Mouse (Mus musculus) cerebellum, postnatal 25 days (tissue): ENCODE data around the gene Ccdc96.
A peak's percentile ranks its signal among the peaks of the same experiment; 100 is the strongest.

Experiments
- DNase-seq, 2 experiments: peaks; one replicate each; pipeline ENCODE4 v3.0.0; 2021; ENCODE audit warnings: mixed read lengths in 2 of 2

Ccdc96 gene

DNA sequence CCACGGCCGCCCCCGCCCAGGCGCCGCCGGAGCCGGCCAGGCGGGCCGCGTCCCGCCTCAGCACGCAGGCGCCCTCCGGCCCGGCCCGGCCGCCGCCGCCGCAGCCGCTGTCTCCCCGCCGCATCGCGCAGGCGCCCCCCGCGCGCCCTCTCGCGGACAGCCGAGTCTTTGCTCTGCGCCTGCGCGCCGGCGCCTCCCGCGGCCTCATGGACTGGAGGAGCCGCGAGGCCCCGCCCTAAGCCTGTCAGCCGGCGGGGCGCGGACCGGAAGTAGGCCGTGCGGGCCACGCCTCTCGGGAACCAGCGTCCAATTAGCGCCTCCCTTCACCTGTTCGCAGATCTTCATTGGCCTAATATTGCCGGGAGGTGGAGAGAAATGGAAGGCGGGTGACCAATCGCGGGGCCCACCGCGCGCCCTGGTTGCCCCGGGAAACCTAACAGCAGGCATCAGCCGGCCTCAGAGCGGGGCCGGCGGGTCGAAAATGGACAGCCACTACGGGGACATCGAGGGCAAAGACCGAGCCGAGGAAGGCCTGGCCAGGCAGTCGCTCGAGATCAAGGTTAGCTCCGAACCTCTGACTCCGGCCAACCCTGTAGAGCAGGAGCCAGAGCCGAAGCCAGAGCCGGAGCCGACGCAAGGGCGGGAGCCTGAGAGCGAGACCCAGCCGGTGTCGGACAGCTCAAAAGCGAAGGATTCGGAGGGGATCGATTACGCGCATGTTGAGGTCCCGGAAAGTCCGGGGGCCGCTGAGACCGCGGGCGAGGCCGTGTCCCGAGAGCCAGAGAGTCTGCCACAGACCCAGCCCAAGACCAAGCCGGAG, at the start of gene Ccdc96, which contains the start of gene Tada2b:
Gene Ccdc96 (plus strand): TSS at position 418 of the 820 bp plus-strand sequence.
Gene Tada2b (minus strand): TSS at position 115 of the 820 bp plus-strand sequence.
- DNase-seq = peak; percentile 97 to 99

DNA sequence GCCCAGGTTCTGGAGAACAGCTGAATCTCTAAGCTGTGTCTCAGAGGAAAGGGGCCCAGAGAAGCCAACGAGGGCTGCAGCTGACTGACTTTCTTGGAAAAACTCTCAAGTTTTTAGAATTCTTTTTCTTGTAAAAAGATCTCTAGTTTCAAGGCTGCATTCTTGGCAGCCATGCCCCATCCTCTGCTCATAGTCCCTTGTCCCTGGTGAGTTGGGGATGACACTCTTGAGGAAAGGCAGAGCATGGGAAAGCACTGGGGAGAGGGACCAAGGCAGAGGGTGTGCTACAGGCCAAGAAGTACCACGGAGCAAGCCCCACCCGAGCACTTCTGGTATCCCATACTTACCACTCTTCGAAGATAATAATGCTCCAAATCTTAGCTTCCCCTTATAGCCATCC, 47.5 kb upstream of the Ccdc96 start:
- DNase-seq = no peak

DNA sequence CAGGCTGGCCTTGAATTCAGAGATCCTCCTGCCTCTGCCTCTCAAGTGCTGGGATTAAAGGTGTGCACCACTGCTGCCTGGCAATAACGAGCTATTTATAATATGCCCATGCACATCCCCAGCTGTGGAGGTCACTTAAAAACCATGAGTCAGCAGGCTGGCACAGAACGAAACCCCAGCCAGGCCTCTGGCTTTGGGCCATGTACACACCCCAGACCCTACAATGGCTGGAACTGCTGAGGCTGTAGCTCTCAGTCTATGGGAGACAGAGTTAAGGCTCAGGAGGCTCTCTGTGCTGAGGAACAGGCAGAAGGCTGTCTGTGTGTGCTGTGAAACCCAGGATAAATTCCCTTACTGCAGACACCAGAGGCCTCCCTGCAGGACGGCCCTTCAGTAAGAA, 43.6 kb upstream of the Ccdc96 start:
- DNase-seq = no peak

GRCm38 (mm10) chr5:36444611-36445010, 39.8 kb upstream of the Ccdc96 start:
- DNase-seq = peak in 1 of 2 experiments; percentile 24

DNA sequence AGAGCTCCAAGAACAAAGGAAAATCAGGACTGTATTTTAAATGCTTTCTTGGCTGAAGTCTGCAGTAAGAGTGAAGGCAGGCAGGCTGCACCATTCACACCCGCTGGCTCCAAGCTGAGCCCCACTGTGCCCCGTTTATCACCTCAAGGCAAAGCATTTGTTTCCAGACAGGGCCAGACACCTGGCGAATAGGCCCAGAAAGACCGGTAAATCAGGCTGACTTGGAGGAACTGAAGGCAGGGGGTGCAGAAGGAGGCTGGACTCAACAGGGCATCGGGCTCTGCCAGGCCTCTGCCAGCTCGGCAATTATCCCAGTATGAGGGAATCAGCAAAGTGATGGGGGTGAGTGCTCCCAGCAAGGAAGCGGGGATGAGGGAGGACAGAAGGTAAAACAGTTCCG, 39.4 kb upstream of the Ccdc96 start:
- peak; percentile 55 to 72 for DNase-seq

DNA sequence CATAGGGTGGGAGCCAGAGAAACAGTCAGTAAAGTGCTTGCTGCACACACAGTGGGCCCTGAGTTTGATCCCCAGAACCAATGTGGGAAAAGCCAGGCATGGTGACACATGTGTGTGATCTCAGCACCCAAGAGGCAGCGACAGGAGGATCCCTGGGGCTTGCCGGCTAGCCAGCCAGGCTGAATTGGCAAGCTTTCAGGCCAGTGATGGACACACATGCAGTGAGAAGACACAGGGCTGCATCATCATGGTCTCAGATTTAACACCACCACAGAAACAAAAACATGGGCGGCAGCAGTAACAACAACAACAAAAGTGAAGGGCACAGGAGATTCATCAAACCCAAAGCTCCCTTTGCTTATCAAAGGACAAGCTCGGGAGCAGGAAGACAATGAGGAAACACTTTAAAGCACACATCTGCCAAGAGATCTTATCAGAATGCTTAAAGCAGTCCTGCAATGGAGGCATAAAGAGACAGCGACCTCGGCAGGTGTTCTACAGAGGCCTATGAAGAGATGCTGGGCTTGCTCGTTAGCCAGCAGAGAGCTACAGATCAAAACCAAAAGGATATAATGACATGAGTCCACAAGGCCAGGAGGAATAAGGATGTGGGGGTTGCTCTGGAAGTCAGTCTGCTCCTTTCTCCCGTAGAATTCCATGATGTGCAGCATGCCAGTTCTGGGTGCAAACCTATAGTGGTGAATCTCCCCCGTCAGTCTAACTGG, 38.1 kb upstream of the Ccdc96 start:
- no peak for DNase-seq

DNA sequence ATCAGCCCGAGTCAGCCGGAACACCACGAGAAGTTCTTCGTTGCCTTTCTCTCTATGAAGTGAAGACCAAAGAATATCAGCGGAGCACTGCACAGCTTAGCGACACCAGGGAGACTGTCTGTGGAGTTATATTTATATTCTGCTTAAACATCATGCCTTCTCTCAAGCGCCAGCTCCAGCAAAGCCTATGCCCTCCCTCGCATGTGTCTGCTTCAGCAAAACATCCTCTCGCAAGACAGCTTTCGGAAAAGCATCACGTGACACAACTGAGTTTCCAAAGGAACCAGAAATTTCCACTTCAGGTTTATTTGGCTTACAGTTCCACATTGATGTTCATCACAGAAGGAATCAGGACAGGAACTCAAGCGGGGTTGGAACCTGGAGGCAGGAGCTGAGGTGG, 36.5 kb upstream of the Ccdc96 start:
- DNase-seq = no peak

GRCm38 (mm10) chr5:36449710-36450358, 34.6 kb upstream of the Ccdc96 start:
- DNase-seq = no peak

GRCm38 (mm10) chr5:36451119-36451518, 33.3 kb upstream of the Ccdc96 start:
- DNase-seq = no peak

DNA sequence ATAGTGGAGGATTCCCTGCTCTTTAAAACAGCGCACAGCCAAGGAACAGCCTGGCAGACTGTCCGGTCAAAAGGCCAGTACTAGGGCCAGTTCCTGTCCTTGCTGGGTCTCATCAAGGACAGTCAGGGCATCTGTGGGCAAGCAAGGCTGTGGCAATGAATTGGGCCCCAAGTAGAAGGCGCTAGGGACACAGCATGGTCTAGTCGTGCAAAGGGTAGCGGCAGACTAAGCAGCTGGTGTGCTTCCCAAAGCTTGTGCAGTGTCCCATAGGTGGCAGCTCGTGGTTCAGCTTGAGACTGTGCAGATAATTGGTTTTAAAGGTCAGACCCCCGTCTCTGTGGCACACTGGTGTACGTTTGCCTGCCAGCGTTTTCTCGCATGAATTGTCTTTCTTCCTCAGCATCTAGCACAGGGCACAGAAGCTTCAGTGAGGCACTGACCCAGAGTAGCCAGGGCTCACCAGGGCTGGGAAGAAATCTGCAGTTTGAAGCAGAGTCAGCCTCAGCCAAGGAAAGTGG, 32.5 kb upstream of the Ccdc96 start:
- DNase-seq = no peak

DNA sequence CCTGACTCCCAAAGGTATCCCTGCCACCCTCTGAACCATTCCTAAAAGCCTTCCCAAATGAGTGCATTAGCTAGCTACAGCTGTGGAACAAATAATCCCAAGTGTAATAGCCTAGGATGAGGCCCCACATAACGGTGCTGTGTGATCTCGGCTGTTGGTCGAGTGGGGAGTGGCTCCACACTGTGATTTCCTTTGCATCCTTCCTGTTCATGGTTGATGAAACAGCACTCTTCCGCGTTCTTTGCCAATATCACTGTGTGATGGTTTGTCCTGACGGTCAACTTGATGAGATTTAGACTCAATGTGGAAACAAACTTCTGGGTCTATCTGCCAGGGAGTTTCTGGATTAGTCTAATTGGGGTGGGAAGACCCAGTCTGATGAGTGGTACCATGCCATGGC, 31.6 kb upstream of the Ccdc96 start:
- DNase-seq = no peak

DNA sequence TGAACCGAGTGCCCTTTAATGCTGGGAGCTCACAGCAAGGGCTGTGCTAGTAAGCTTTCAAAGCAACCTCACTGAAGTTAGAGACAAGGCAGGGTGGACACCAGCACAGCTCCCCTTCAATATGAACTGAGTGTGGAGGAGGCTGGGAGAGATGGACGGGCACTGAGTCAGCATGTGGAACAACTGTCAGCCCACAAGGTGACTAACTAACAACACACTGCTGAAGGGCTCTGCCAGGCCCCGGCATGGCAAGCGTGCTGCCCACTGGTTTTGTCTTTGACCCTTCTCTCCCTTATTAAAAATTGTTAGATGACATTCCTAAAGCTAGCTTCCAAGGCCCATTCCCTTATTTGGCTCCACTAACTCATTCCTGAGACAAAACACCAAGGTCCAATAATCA, 26.7 kb upstream of the Ccdc96 start:
- DNase-seq = no peak

DNA sequence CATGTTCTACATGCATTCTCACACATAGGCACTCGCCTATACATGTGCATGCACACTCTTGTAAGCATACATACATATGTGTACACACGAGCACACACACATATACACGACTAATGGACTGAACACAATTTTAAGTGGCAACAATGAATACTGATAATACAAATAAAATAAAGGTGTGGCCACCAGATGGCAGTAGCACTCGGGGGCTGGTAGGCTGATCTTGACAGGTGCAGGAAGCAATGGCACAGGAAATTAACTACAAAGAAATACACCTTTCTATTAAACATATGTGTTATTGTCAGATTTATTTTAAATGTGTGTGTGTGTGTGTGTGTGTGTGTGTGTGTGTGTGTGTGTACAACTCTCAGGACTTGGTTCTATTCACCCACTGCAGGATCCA, 25.5 kb upstream of the Ccdc96 start:
- DNase-seq = peak; percentile 39 to 74

- no peak for DNase-seq
These were observed 23.7 kb upstream of the Ccdc96 start for GRCm38 (mm10) chr5:36460712-36461111.

- no peak for DNase-seq
These were observed 23.2 kb upstream of the Ccdc96 start for GRCm38 (mm10) chr5:36461231-36461630.

- peak; percentile 83 to 89 for DNase-seq
These were observed 21.6 kb upstream of the Ccdc96 start for GRCm38 (mm10) chr5:36462810-36463209.

- DNase-seq = no peak
These were observed 21.0 kb upstream of the Ccdc96 start for GRCm38 (mm10) chr5:36463391-36463790.

GRCm38 (mm10) chr5:36464709-36465661, 19.4 kb upstream of the Ccdc96 start, which contains the start of gene Grpel1:
TSS of gene Grpel1 (plus strand) at chr5:36464998.
- DNase-seq = peak; percentile 96 to 97

DNA sequence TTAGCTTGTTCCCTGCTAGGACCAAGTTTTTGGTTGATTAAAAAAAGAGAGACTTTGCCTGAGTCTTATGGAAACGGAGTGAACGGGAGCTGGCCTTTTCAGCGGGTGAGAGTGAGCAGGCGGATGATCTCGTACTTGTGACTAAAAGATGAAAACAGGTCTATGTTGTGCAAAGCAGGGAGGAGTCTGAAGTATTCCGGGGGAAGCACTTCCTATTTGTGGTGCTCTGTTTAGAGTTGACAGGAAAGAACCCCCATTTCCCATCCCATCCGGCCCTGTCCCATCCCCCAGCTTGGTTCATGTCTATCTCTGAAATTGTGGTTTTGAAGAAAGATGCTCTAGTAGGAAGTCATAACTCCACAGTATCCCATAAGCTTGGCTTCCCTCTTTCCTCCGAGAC, 18.5 kb upstream of the Ccdc96 start:
- no peak for DNase-seq

DNA sequence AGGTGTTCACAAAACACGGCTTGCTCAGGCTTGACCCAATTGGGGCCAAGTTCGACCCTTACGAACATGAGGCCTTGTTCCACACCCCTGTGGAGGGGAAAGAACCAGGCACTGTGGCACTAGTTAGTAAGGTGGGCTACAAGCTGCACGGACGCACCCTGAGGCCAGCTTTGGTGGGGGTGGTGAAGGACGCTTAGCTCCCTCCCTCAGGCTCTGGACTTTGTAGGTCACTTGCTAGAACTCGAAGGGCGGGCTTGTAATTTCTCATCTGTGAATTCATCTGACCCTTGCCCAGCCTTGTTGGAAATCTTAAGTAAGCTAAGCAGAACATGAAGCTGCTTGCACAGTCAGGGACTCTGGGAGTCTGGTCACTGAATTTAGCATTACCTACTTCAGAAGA, 13.2 kb upstream of the Ccdc96 start:
- DNase-seq = no peak

- DNase-seq = no peak
These were observed 11.3 kb upstream of the Ccdc96 start for GRCm38 (mm10) chr5:36472876-36473655.
